Mouse (Mus musculus): ENCODE data around the gene Drc1.

The Drc1 gene

GRCm38 (mm10) chr5:30281291-30281732 lies at the start of gene Drc1:
Gene Drc1, plus strand, starts transcription at chr5:30281388.
- in situ Hi-C loops (cut with MboI, MseI): loop anchor here (5.0 to 10.0 kb wide), 3 partner anchors 183 to 343 kb away; partner anchors contain the start of genes 1700001C02Rik (in 1 of the 2) and Otof (in 1 of the 2)

GRCm38 (mm10) chr5:30231891-30232270 lies 49.3 kb upstream of the Drc1 start:
- in situ Hi-C loops (cut with MboI, MseI): loop anchor here in 1 of 2 experiments (10.0 kb wide), 1 partner anchor 657 kb away; no protein-coding TSS in a partner anchor

- in situ Hi-C loops (cut with MboI, MseI): loop anchor here in 1 of 2 experiments (10.0 kb wide), 1 partner anchor 658 kb away; no protein-coding TSS in a partner anchor
Observed at GRCm38 (mm10) chr5:30232271-30232971, 48.8 kb upstream of the Drc1 start, which contains the start of gene Selenoi. Gene Selenoi, plus strand, starts transcription at chr5:30232581.

GRCm38 (mm10) chr5:30233042-30233441 lies 48.1 kb upstream of the Drc1 start:
- in situ Hi-C loops (cut with MboI, MseI): loop anchor here in 1 of 2 experiments (10.0 kb wide), 1 partner anchor 658 kb away; no protein-coding TSS in a partner anchor

- in situ Hi-C loops (cut with MboI, MseI): loop anchor here in 1 of 2 experiments (10.0 kb wide), 1 partner anchor 659 kb away; no protein-coding TSS in a partner anchor
Observed at GRCm38 (mm10) chr5:30233979-30234378, 47.2 kb upstream of the Drc1 start.

GRCm38 (mm10) chr5:30235641-30236126 lies 45.5 kb upstream of the Drc1 start:
- in situ Hi-C loops (cut with MboI, MseI): loop anchor here (5.0 to 10.0 kb wide), 2 partner anchors 83 to 661 kb away; no protein-coding TSS in a partner anchor

- in situ Hi-C loops (cut with MboI, MseI): loop anchor here (5.0 to 10.0 kb wide), 2 partner anchors 86 to 664 kb away; no protein-coding TSS in a partner anchor
Observed at GRCm38 (mm10) chr5:30238533-30238932, 42.7 kb upstream of the Drc1 start.

- in situ Hi-C loops (cut with MboI, MseI): no loop called here
Observed at GRCm38 (mm10) chr5:30240552-30240951, 40.6 kb upstream of the Drc1 start.

GRCm38 (mm10) chr5:30242410-30242809 lies 38.8 kb upstream of the Drc1 start:
- in situ Hi-C loops (cut with MboI, MseI): no loop called here

GRCm38 (mm10) chr5:30243741-30244140 lies 37.4 kb upstream of the Drc1 start:
- in situ Hi-C loops (cut with MboI, MseI): no loop called here

GRCm38 (mm10) chr5:30245861-30246416 lies 35.2 kb upstream of the Drc1 start:
- in situ Hi-C loops (cut with MboI, MseI): loop anchor here in 1 of 2 experiments (5.0 kb wide), 1 partner anchor 696 kb away; no protein-coding TSS in a partner anchor

- in situ Hi-C loops (cut with MboI, MseI): loop anchor here in 1 of 2 experiments (5.0 kb wide), 1 partner anchor 695 kb away; no protein-coding TSS in a partner anchor
Observed at GRCm38 (mm10) chr5:30247666-30248065, 33.5 kb upstream of the Drc1 start.

- in situ Hi-C loops (cut with MboI, MseI): no loop called here
Observed at GRCm38 (mm10) chr5:30255567-30256354, 25.4 kb upstream of the Drc1 start.

- in situ Hi-C loops (cut with MboI, MseI): no loop called here
Observed at GRCm38 (mm10) chr5:30258776-30259175, 22.4 kb upstream of the Drc1 start.

- in situ Hi-C loops (cut with MboI, MseI): loop anchor here in 1 of 2 experiments (10.0 kb wide), 1 partner anchor 76 kb away; no protein-coding TSS in a partner anchor
Observed at GRCm38 (mm10) chr5:30270571-30271190, 10.5 kb upstream of the Drc1 start.

GRCm38 (mm10) chr5:30271599-30272281 lies 9.4 kb upstream of the Drc1 start:
- in situ Hi-C loops (cut with MboI, MseI): loop anchor here in 1 of 2 experiments (10.0 kb wide), 1 partner anchor 77 kb away; no protein-coding TSS in a partner anchor

GRCm38 (mm10) chr5:30276361-30276760 lies 4.8 kb upstream of the Drc1 start:
- in situ Hi-C loops (cut with MboI, MseI): loop anchor here in 1 of 2 experiments (5.0 to 10.0 kb wide), 3 partner anchors 64 to 82 kb away; no protein-coding TSS in a partner anchor

GRCm38 (mm10) chr5:30278952-30279351 lies 2.2 kb upstream of the Drc1 start:
- in situ Hi-C loops (cut with MboI, MseI): loop anchor here in 1 of 2 experiments (5.0 to 10.0 kb wide), 3 partner anchors 63 to 84 kb away; no protein-coding TSS in a partner anchor

GRCm38 (mm10) chr5:30279446-30279845 lies 1.7 kb upstream of the Drc1 start:
- in situ Hi-C loops (cut with MboI, MseI): loop anchor here in 1 of 2 experiments (5.0 to 10.0 kb wide), 3 partner anchors 63 to 85 kb away; no protein-coding TSS in a partner anchor

Data from T-helper 17 cell (primary cell).